8 mouse cellular contexts compared by ENCODE assay signal in genomic region chr2:10081453-10082080, GRCm38 (mm10). TPM values are rescaled to one million over a fixed set of nuclear protein-coding genes. Genes with fewer than 3 reads are reported as not detected.
DNase-seq lines count a peak whose midpoint lies in the region; ATAC-seq and TF ChIP-seq lines count a peak whose summit lies in the region.

No protein-coding gene starts in this region.

- DNase-seq in heart, adult 2 months: no peak
- no peak for DNase-seq in heart, postnatal 14 days
- no peak for DNase-seq in right cerebral cortex, postnatal 10 days (ENCODE audit: low spot score in 2 of 2)
- no peak for DNase-seq in cerebellum, postnatal 25 days
- no peak for DNase-seq in urinary bladder, adult 18-20 months (ENCODE audit: low spot score in 2 of 2)

- H3K27me3 ChIP-seq in heart, adult 2 months (ENCODE audit: control insufficient read depth, insufficient read depth, low read length): no peaks in the 10 kb centered on the region
- H3K27me3 ChIP-seq in hindbrain, embryonic 13.5 days: no peaks in the 10 kb centered on the region

- H3K27ac ChIP-seq in heart, adult 2 months: no peak overlapping the region
- H3K27ac ChIP-seq in bone marrow macrophage, adult 2 months (ENCODE audit: insufficient read depth, low read depth, low read length): no peak overlapping the region
- H3K27ac ChIP-seq in hindbrain, embryonic 13.5 days: no peak overlapping the region

- H3K4me3 ChIP-seq in heart, adult 2 months: peak overlapping the region; percentile 92
- peak overlapping the region; percentile 21 for H3K4me3 ChIP-seq in bone marrow macrophage, adult 2 months (ENCODE audit: insufficient read depth, low read length)
- H3K4me3 ChIP-seq in hindbrain, embryonic 13.5 days: peak overlapping the region; percentile 89

- peaks cover 8% of the 10 kb centered on the region; the same call in 1 of the 2 replicates for H3K79me2 ChIP-seq in heart, adult 2 months (replicated peaks; ENCODE audit: control insufficient read depth, insufficient read depth, low read length)

- H3K9ac ChIP-seq in heart, adult 2 months (ENCODE audit: low read depth, low read length): no peak overlapping the region
- peak overlapping the region; percentile 85 for H3K9ac ChIP-seq in hindbrain, embryonic 13.5 days

- 85% methylated on average over 5 of the region's 5 CpGs for WGBS in heart, adult 2 months
- whole genome bisulfite sequencing in hindbrain, embryonic 13.5 days: 93% methylated on average over 5 of the region's 5 CpGs

- ATAC-seq in hindbrain, embryonic 13.5 days (ENCODE audit: low FRiP score): no peak
- peak; percentile 49 for ATAC-seq in megakaryocyte-erythroid progenitor cell, adult 5-6 weeks (replicated peaks; ENCODE audit: low FRiP score, low TSS enrichment, poor library complexity, severe bottlenecking)

- TF ChIP-seq EP300 in heart, adult 2 months (IDR thresholded peaks at IDR 0.05; ENCODE audit: insufficient read depth, low read depth, low read length): no peak

- intact Hi-C loops in heart, adult 2 months (cut with DNase I): no loop called here
- intact Hi-C loops in heart, postnatal 14 days (cut with DNase I): no loop called here

- TF ChIP-seq POLR2A in heart, adult 2 months (IDR thresholded peaks at IDR 0.05; ENCODE audit: insufficient read depth, low read depth, low read length): no peak
- TF ChIP-seq POLR2A in bone marrow macrophage, adult 2 months (IDR thresholded peaks at IDR 0.05; ENCODE audit: borderline replicate concordance, low read depth, low read length): no peak

- peaks cover 3% of the 10 kb centered on the region for H3K36me3 ChIP-seq in heart, adult 2 months (ENCODE audit: control insufficient read depth, insufficient read depth, low read length)
- peaks cover 18% of the 10 kb centered on the region for H3K36me3 ChIP-seq in hindbrain, embryonic 13.5 days

- H3K4me2 ChIP-seq in hindbrain, embryonic 13.5 days: peak overlapping the region; percentile 81

- TF ChIP-seq CTCF in heart, adult 2 months (IDR thresholded peaks at IDR 0.05): no peak
- TF ChIP-seq CTCF in bone marrow macrophage, adult 2 months (IDR thresholded peaks at IDR 0.05; ENCODE audit: low read depth, low read length): no peak

- no peaks in the 10 kb centered on the region for H3K9me3 ChIP-seq in hindbrain, embryonic 13.5 days

- H3K4me1 ChIP-seq in heart, adult 2 months (ENCODE audit: control insufficient read depth, insufficient read depth, low read length): peaks cover 11% of the 10 kb centered on the region
- peaks cover 28% of the 10 kb centered on the region for H3K4me1 ChIP-seq in bone marrow macrophage, adult 2 months (ENCODE audit: control insufficient read depth, insufficient read depth, low read length)
- H3K4me1 ChIP-seq in hindbrain, embryonic 13.5 days (replicated peaks): peaks cover 45% of the 10 kb centered on the region

RNA-seq across cellular contexts. Expression of gene Kin, which starts 1.2 kb away (rescaled TPM):
- total RNA-seq in heart, adult 2 months (2021): 1 to 10 TPM; 6.5 to 7.7 TPM
- polyA plus RNA-seq in heart, adult 2 months (2012; rRNA removed): 3.8 and 4.9 TPM in 2 replicates
- 1 to 10 TPM; 8.9 to 9.4 TPM for total RNA-seq in heart, postnatal 14 days (2021)
- polyA plus RNA-seq in bone marrow macrophage, adult 2 months (2012; ENCODE audit: insufficient read depth, insufficient read length, missing spikeins): 29.6 and 37.0 TPM in 2 replicates
- polyA plus RNA-seq in hindbrain, embryonic 13.5 days (2015; fragmentation: Nextera tagmentation; extraction: Ambion mirVana): 37.6 and 39.0 TPM in 2 replicates
- 34.0 and 41.8 TPM in 2 replicates for total RNA-seq in megakaryocyte-erythroid progenitor cell, adult 5-6 weeks (2014; fragmentation: Nextera tagmentation)
- total RNA-seq in megakaryocyte-erythroid progenitor cell, adult 5-6 weeks (2017): 22.2 and 41.9 TPM in 2 replicates

RNA-seq across cellular contexts. Expression of gene Atp5c1, which starts 1.3 kb away (rescaled TPM):
- total RNA-seq in heart, adult 2 months (2021): 1,000 to 10,000 TPM; 1,340 to 1,622 TPM
- polyA plus RNA-seq in heart, adult 2 months (2012; rRNA removed): 1,558 and 2,463 TPM in 2 replicates
- total RNA-seq in heart, postnatal 14 days (2021): 1,000 to 10,000 TPM; 1,309 to 1,324 TPM
- 260 and 268 TPM in 2 replicates for polyA plus RNA-seq in bone marrow macrophage, adult 2 months (2012; ENCODE audit: insufficient read depth, insufficient read length, missing spikeins)
- 529 and 549 TPM in 2 replicates for polyA plus RNA-seq in hindbrain, embryonic 13.5 days (2015; fragmentation: Nextera tagmentation; extraction: Ambion mirVana)
- 449 and 461 TPM in 2 replicates for total RNA-seq in megakaryocyte-erythroid progenitor cell, adult 5-6 weeks (2014; fragmentation: Nextera tagmentation)
- total RNA-seq in megakaryocyte-erythroid progenitor cell, adult 5-6 weeks (2017): 496 and 499 TPM in 2 replicates

RNA-seq across cellular contexts. Expression of gene Taf3, which starts 33.2 kb away (rescaled TPM):
- 1 to 10 TPM; 8.2 to 8.6 TPM for total RNA-seq in heart, adult 2 months (2021)
- polyA plus RNA-seq in heart, adult 2 months (2012; rRNA removed): 3.0 and 4.3 TPM in 2 replicates
- total RNA-seq in heart, postnatal 14 days (2021): 1 to 10 TPM; 7.3 to 9.5 TPM
- polyA plus RNA-seq in bone marrow macrophage, adult 2 months (2012; ENCODE audit: insufficient read depth, insufficient read length, missing spikeins): 9.8 and 13.2 TPM in 2 replicates
- 15.0 and 16.6 TPM in 2 replicates for polyA plus RNA-seq in hindbrain, embryonic 13.5 days (2015; fragmentation: Nextera tagmentation; extraction: Ambion mirVana)
- 13.8 and 19.1 TPM in 2 replicates for total RNA-seq in megakaryocyte-erythroid progenitor cell, adult 5-6 weeks (2014; fragmentation: Nextera tagmentation)
- 9.8 and 10.1 TPM in 2 replicates for total RNA-seq in megakaryocyte-erythroid progenitor cell, adult 5-6 weeks (2017)

RNA-seq across cellular contexts. Expression of gene Itih2, which starts 49.6 kb away (rescaled TPM):
- under 1 TPM; 0.21 to 0.84 TPM for total RNA-seq in heart, adult 2 months (2021)
- 0.80 and 1.8 TPM in 2 replicates for polyA plus RNA-seq in heart, adult 2 months (2012; rRNA removed)
- under 1 TPM; 0.37 to 0.67 TPM for total RNA-seq in heart, postnatal 14 days (2021)
- polyA plus RNA-seq in bone marrow macrophage, adult 2 months (2012; ENCODE audit: insufficient read depth, insufficient read length, missing spikeins): 0.25 TPM in 1 of 2 replicates, not detected in the other
- polyA plus RNA-seq in hindbrain, embryonic 13.5 days (2015; fragmentation: Nextera tagmentation; extraction: Ambion mirVana): 1.5 and 1.7 TPM in 2 replicates
- total RNA-seq in megakaryocyte-erythroid progenitor cell, adult 5-6 weeks (2014; fragmentation: Nextera tagmentation): not detected in 2 replicates
- not detected in 2 replicates for total RNA-seq in megakaryocyte-erythroid progenitor cell, adult 5-6 weeks (2017)

Comparison
In these comparisons a context has a peak if more than half of its experiments do, and no peak if none do; other contexts are left out.
1. H3K4me3 ChIP-seq: peak in every context shown above with its lines; median percentile 92 in heart, adult 2 months; 89 in hindbrain, embryonic 13.5 days; 21 in bone marrow macrophage, adult 2 months.